Mouse (Mus musculus): ENCODE data around the gene Vmn2r31.
"Not testable (repeated sequence)": the region's sequence is repeated elsewhere in the genome, so short reads cannot be mapped to it uniquely, and the experiment has no call there.

Vmn2r31 gene

DNA sequence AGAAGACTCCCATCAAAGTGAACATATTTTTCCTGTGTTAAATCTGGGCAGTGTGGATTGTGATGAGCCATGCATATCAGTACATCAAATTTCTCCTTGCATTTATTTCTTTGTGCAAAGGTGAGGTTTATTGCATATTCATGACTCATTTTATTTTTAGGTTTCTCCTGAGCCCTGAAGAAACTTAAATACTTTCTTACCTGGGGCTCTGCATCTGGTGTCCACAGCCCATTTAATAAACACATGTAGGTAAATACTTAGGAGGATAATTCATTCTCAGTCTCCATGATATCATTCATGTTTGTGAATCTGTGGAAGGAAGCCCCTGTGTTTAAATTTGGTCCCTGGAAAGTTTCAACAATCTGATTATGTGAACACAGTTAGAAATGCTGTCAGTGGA, at the start of gene Vmn2r31:
Gene Vmn2r31, minus strand, starts transcription at position 101 of the 400 bp plus-strand sequence.
- not testable (repeated sequence) for DNase-seq

DNA sequence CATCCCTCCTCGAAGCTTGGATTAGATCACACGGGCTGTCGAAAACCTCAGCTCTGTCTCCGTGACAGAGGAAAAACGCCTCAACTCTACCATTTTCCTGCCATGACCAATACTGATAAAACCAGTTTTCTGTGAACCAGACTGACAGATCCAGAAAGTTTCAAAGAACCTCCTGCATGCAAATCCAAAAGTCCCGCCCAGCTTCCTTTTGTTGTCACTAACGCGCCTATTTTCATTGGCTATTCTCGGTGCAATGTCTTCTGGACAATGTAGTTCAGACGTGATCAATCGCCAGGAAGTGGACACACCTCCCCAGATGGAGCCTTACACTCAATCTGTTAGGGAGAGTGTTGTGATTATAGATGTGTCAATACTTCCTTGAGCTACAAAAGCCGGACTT, 25.1 kb downstream of the Vmn2r31 start, which contains the start of gene Gm45783:
Gene Gm45783, minus strand, starts transcription at position 143 of the 400 bp plus-strand sequence.
- DNase-seq: not testable (repeated sequence)

DNA sequence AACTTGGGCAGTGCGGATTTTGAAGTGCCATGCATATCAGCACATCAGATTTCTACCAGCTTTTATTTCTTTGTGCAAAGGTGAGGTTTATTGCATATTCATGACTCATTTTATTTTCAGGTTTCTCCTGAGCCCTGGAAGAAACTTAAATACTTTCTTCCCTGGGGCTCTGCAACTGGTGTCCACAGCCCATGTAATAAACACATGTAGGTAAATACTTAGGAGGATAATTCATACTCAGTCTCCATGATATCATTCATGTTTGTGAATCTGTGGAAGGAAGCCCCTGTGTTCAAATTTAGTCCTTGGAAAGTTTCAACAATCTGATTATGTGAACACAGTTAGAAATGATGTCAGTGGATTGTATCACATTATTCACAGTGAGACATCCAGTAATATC, 62.0 kb downstream of the Vmn2r31 start, which contains the start of gene Vmn2r30:
Gene Vmn2r30, minus strand, starts transcription at position 101 of the 400 bp plus-strand sequence.
- not testable (repeated sequence) for DNase-seq

Measured in cerebellum, adult 9-10 months (tissue).